Mouse (Mus musculus): Measurements from ENCODE around the gene Rbfox1.

Gene Rbfox1

GRCm38 (mm10) chr16:6212916-6213315 lies 327.8 kb downstream of the Rbfox1 start:
- no peak for DNase-seq (ENCODE audit: low spot score in 2 of 2)

- no peak for DNase-seq (ENCODE audit: low spot score in 2 of 2)
Measured at GRCm38 (mm10) chr16:6227449-6227848, 342.3 kb downstream of the Rbfox1 start.

GRCm38 (mm10) chr16:6232966-6233365 lies 347.8 kb downstream of the Rbfox1 start:
- no peak for DNase-seq (ENCODE audit: low spot score in 2 of 2)

GRCm38 (mm10) chr16:6241393-6241792 lies 356.2 kb downstream of the Rbfox1 start:
- no peak for DNase-seq (ENCODE audit: low spot score in 2 of 2)

- DNase-seq (ENCODE audit: low spot score in 2 of 2) = no peak
Measured at GRCm38 (mm10) chr16:6242468-6242867, 357.3 kb downstream of the Rbfox1 start.

- no peak for DNase-seq (ENCODE audit: low spot score in 2 of 2)
Measured at GRCm38 (mm10) chr16:6247569-6247968, 362.4 kb downstream of the Rbfox1 start.

- DNase-seq (ENCODE audit: low spot score in 2 of 2) = peak; percentile 32 to 36
Measured at GRCm38 (mm10) chr16:6264557-6264956, 379.4 kb downstream of the Rbfox1 start.

- no peak for DNase-seq (ENCODE audit: low spot score in 2 of 2)
Measured at GRCm38 (mm10) chr16:6265610-6266009, 380.5 kb downstream of the Rbfox1 start.

GRCm38 (mm10) chr16:6271596-6272370 lies 386.6 kb downstream of the Rbfox1 start:
- no peak for DNase-seq (ENCODE audit: low spot score in 2 of 2)

GRCm38 (mm10) chr16:6283496-6283895 lies 398.3 kb downstream of the Rbfox1 start:
- no peak for DNase-seq (ENCODE audit: low spot score in 2 of 2)

- DNase-seq (ENCODE audit: low spot score in 2 of 2) = no peak
Measured at GRCm38 (mm10) chr16:6284317-6284716, 399.2 kb downstream of the Rbfox1 start.

GRCm38 (mm10) chr16:6287699-6288098 lies 402.5 kb downstream of the Rbfox1 start:
- DNase-seq (ENCODE audit: low spot score in 2 of 2) = no peak

- DNase-seq (ENCODE audit: low spot score in 2 of 2) = no peak
Measured at GRCm38 (mm10) chr16:6300112-6300511, 415.0 kb downstream of the Rbfox1 start.

GRCm38 (mm10) chr16:6303082-6303481 lies 417.9 kb downstream of the Rbfox1 start:
- DNase-seq (ENCODE audit: low spot score in 2 of 2) = no peak

GRCm38 (mm10) chr16:6309940-6310339 lies 424.8 kb downstream of the Rbfox1 start:
- no peak for DNase-seq (ENCODE audit: low spot score in 2 of 2)

GRCm38 (mm10) chr16:6310744-6311678 lies 425.9 kb downstream of the Rbfox1 start:
- no peak for DNase-seq (ENCODE audit: low spot score in 2 of 2)

GRCm38 (mm10) chr16:6313689-6314088 lies 428.5 kb downstream of the Rbfox1 start:
- peak; percentile 48 to 63 for DNase-seq (ENCODE audit: low spot score in 2 of 2)

- no peak for DNase-seq (ENCODE audit: low spot score in 2 of 2)
Measured at GRCm38 (mm10) chr16:6324832-6325231, 439.7 kb downstream of the Rbfox1 start.

GRCm38 (mm10) chr16:6331400-6331939 lies 446.3 kb downstream of the Rbfox1 start:
- DNase-seq (ENCODE audit: low spot score in 2 of 2) = no peak

- no peak for DNase-seq (ENCODE audit: low spot score in 2 of 2)
Measured at GRCm38 (mm10) chr16:6333273-6333672, 448.1 kb downstream of the Rbfox1 start.

GRCm38 (mm10) chr16:6348103-6348502 lies 462.9 kb downstream of the Rbfox1 start:
- DNase-seq (ENCODE audit: low spot score in 2 of 2) = no peak

GRCm38 (mm10) chr16:6348581-6349241 lies 463.6 kb downstream of the Rbfox1 start:
- peak; percentile 81 to 85 for DNase-seq (ENCODE audit: low spot score in 2 of 2)

Measured in right cerebral cortex, postnatal 10 days (tissue).